Comparison of ENCODE assay signal across 8 mouse cellular contexts in genomic region chr6:145373712-145374221, GRCm38 (mm10).
DNase-seq lines count a peak whose midpoint lies in the region; ATAC-seq and TF ChIP-seq lines count a peak whose summit lies in the region.

No protein-coding gene starts in this region.

- H3K4me2 ChIP-seq in lung, embryonic 14.5 days = no peak overlapping the region

- H3K36me3 ChIP-seq in lung, embryonic 14.5 days (ENCODE audit: insufficient read depth) = no peaks in the 10 kb centered on the region

- H3K4me3 ChIP-seq in lung, embryonic 14.5 days (ENCODE audit: low read depth, low read length) = no peak overlapping the region

- TF ChIP-seq CTCF in lung, embryonic 14.5 days (IDR thresholded peaks at IDR 0.05; ENCODE audit: low read depth) = no peak

- DNase-seq in lung, embryonic 14.5 days = peak; percentile 20
- no peak for DNase-seq in lung, postnatal 36 days
- DNase-seq in T-cell, adult 2 months (ENCODE audit: low spot score) = peak; percentile 71
- DNase-seq in layer of hippocampus, adult 11-12 months (ENCODE audit: low spot score) = peak; percentile 75
- DNase-seq in natural killer cell, adult 2 months (ENCODE audit: low spot score in 2 of 2) = peak; percentile 6 to 31
- DNase-seq in embryo, embryonic 9.5 days (ENCODE audit: extremely low spot score) = no peak
- DNase-seq in liver = no peak
- no peak for DNase-seq in lung, adult 18-20 months

- H3K9me3 ChIP-seq in lung, embryonic 14.5 days (ENCODE audit: low read depth, low read length) = no peaks in the 10 kb centered on the region

- H3K27ac ChIP-seq in lung, embryonic 14.5 days (ENCODE audit: low read depth) = no peak overlapping the region

- no peak for ATAC-seq in lung, embryonic 14.5 days (ENCODE audit: insufficient read depth)

- H3K27me3 ChIP-seq in lung, embryonic 14.5 days (ENCODE audit: insufficient read depth, low read length) = no peaks in the 10 kb centered on the region

- peaks cover 5% of the 10 kb centered on the region; the same call in 1 of the 2 replicates for H3K4me1 ChIP-seq in lung, embryonic 14.5 days (ENCODE audit: insufficient read depth)

- no peak overlapping the region for H3K9ac ChIP-seq in lung, embryonic 14.5 days

- 35% methylated on average over 7 of the region's 7 CpGs for WGBS in lung, embryonic 14.5 days

Comparison
In these comparisons a context has a peak if more than half of its experiments do, and no peak if none do; other contexts are left out.
1. DNase-seq: peak in lung, embryonic 14.5 days (single experiment), T-cell, adult 2 months (single experiment), layer of hippocampus, adult 11-12 months (single experiment) and natural killer cell, adult 2 months (2 of 2); none in lung, postnatal 36 days (single experiment), embryo, embryonic 9.5 days (single experiment), liver (single experiment) and lung, adult 18-20 months (0 of 2).